Mouse (Mus musculus): Measurements from ENCODE around the gene Mrps23.
A peak's percentile ranks its signal among the peaks of the same experiment; 100 is the strongest.

Mrps23 gene

DNA sequence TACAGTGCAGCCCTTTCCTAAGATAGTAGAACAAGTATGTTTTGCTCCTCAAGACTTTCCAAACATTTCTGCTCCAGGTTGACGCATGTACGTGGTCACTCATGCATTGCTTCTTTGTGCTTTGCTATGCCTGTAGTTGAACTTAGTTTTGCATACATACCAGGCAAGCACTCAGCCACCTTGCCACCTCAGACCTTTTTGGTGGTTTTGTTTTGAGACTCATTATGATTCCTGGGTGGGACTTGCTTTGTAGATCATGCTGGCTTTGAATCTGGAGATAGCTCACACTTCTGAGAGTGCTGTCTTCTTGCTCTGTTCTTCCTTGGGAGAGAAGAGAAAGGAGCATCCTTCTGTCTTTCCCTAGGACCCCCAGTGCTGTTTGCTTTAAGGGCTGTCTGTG lies 3.5 kb downstream of the Mrps23 start:
- DNase-seq (ENCODE audit: extremely low read depth, low read depth), result no peak

- DNase-seq (ENCODE audit: extremely low read depth, low read depth), result no peak
Measured at GRCm38 (mm10) chr11:88211824-88212582, 7.8 kb downstream of the Mrps23 start.

DNA sequence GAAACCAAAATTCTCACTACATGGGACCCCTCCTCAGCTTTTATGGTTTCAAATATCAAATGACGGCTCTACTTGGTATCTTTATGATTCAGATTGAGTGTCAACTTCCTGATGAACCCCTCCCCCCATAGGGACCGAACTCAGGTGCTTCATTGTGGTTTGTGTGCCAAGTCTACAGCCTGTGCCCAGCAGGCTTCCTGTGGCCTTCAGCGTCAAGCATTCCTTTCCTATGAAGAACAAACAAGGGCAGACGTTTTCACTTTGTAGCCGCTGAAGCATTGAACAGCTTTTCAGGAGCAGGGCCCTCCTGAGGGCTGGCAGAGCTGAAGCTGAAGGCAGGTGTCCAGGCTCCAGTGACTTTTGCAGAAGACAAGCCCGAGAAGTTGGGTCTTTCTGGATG lies 9.6 kb downstream of the Mrps23 start:
- no peak for DNase-seq (ENCODE audit: extremely low read depth, low read depth)

GRCm38 (mm10) chr11:88214881-88215831 lies 11.0 kb downstream of the Mrps23 start:
- DNase-seq (ENCODE audit: extremely low read depth, low read depth), result no peak

- DNase-seq (ENCODE audit: extremely low read depth, low read depth), result no peak
Measured at GRCm38 (mm10) chr11:88216231-88216685, 12.1 kb downstream of the Mrps23 start.

GRCm38 (mm10) chr11:88218155-88218554 lies 14.0 kb downstream of the Mrps23 start:
- no peak for DNase-seq (ENCODE audit: extremely low read depth, low read depth)

GRCm38 (mm10) chr11:88218586-88218985 lies 14.4 kb downstream of the Mrps23 start:
- no peak for DNase-seq (ENCODE audit: extremely low read depth, low read depth)

DNA sequence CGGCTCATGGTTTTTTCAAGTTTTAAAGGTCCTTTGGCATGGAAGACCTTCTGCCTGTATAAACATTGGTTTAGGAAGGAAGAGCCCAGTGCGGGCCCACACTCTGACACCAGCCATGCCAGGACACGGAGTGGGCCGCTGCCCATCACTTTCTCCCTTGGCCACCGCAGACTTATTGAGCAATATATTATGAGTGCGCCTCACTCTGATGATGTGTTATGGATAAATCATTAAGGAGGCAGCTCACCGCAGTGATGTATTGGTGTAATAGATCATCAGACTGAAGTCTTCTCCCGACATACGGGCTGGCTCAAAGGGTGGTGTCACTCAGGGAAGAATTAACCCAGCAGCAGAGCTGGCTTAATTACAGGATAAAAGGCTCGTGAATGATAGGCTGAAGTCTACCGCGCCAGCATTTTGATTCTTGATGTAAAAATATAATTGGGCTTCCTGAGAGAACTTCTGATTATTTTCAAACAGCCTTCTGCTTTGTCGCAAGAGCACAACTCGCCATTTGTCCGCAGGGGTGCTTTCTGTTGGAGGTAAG lies 17.8 kb downstream of the Mrps23 start:
- DNase-seq (ENCODE audit: extremely low read depth, low read depth), result no peak

DNA sequence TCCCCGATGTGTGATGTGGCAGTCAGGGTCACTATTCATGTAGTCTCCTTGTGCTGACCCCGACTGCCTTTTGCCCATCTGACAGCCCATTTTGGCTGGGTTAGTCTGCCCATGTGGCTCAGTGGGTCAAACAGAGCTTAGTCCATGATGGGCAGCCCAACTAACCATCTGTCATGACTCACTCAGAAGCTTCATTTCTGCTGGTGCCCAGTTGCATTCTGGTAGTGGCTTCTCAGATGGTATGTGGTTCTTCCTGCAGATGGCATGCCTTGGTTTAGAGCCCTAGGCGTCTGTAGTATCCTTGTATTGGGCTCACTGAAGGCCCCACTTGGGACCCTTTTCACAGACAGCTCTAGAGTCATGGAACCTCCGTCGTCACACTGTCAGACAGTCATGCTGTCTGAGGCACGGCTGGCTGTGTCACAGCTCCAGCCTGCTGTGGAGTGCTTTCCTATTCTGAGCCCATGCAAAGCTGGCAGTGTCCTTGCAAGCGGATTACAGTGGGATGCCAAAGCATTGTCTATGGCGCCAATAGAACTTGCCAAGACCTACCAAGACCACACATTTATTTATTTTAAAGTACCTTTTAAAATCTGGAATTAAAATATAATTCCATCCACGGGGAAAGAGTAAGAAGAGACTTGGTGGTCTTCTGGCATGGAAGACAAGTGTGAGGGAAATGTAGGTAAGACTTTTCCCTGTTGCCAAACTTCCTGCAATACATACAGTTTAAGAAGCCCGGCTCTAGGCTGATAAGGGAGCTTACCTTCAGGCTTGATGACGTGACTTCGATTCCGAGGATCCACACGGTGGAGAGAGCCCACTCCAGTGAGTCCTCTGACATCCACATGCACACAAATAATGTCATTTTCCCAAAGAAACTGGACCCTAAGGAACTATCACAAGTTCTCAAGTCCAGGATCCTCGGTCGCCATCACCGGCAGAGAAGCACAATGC lies 23.1 kb downstream of the Mrps23 start:
- no peak for DNase-seq (ENCODE audit: extremely low read depth, low read depth)

- DNase-seq (ENCODE audit: extremely low read depth, low read depth), result no peak
Measured at GRCm38 (mm10) chr11:88231213-88231790, 27.1 kb downstream of the Mrps23 start.

DNA sequence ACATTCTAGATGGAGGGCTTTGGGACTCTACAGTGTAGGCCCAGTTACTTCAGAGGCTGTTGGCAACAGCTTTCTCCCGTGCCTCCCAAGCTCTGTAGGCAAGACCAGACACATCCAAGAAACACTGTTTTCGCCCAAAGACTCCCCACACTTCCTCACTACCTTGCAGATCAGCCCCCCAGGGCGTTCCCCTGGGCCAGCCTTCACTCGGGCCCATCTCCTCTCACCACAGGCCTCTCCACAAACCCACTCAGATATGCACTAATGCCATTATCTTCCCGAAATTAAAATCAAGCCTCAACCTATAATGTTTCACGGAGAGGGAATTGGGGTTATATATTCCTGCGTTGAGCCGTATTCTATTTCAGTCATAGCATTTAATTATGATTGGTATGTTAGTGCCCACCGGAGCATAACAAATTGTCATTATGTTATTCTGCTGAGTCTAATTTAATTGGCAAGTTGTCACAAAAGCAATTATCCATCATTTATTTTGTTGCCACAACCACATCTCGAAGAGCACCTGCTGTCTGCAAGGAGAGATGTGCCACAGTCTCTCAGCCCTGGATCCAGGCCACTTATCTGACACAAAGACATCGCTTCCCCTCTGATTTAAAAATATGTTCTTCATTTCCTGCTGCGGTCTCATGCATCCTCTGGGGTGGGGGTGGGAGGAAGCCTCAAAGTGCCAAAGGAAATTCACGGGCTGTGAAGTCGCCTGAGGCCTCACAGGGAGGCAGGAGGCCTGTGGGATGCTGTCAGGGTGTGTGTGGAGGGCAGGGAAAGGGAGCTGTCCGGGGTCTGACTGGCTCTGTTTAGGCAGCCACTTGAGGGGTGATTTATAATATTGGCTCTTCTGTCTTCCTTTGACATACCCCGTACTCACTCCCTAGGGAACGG lies 29.6 kb downstream of the Mrps23 start:
- peak; percentile 51 for DNase-seq (ENCODE audit: extremely low read depth, low read depth)

DNA sequence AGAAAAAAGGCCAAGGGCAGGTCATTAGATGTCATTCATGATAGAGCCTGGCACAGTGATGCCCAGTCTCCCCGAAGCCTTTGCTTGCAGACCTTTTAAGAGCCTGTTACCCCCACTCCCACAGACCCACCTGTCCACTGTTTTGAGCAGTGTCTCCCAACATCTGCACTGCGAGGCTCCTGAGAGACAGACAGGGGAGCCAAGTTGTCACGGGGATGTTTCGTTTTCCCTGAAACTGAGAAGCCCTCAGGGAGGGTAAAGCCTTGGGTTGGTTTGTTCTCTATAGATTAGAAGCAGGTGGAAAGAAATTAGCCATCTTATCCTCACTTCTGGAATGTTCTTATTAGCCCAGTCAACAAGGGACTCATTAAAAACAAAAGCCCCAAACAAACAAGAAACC lies 30.6 kb downstream of the Mrps23 start:
- DNase-seq (ENCODE audit: extremely low read depth, low read depth), result no peak

- no peak for DNase-seq (ENCODE audit: extremely low read depth, low read depth)
Measured at GRCm38 (mm10) chr11:88235221-88236203, 31.3 kb downstream of the Mrps23 start.

DNA sequence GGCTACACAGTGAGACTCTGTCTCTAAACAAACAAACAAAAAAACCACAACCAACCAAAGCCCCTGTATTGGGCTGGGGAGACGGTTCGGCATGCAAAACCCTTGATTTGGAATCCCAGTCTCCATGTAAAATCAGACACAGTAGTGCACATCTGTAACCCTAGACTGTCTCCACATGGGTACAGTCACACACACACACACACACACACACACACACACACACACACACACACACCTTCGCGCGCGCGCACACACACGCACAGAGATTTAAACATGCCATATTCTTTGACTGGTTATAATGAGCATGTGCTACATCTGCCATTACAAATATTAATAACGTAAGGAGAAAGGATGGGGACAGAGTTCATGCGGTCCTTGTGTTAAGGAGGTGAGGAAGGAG lies 36.1 kb downstream of the Mrps23 start:
- no peak for DNase-seq (ENCODE audit: extremely low read depth, low read depth)

DNA sequence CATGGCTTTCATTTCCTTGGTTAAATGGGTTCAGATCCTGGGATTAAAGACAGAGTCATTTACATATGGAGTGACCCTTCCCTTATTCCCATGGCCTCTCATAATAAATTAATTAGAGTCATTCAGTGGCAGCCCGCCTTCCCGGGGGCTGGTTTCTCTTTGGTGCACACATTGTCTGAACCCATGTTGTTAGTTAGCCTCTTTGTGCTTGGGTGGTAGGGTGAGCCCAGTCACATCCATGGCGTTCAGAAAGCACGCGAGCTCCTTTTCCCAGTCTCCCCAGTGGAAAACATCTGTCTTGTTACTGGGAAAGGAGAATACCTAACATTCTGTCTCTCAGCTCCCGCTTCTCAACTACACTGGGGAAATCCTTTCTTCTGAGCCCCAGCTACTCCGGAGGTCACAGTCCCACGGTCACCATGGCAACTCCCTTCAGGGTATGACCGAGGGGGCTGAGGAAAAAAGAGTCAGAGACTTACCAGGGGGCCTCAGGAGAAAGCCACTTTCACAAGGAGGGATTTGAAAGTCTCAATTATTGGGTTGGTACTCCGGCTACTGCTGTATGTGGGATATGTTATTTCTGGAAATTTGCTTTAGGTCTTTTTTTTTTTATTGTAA lies 36.7 kb downstream of the Mrps23 start:
- no peak for DNase-seq (ENCODE audit: extremely low read depth, low read depth)

DNA sequence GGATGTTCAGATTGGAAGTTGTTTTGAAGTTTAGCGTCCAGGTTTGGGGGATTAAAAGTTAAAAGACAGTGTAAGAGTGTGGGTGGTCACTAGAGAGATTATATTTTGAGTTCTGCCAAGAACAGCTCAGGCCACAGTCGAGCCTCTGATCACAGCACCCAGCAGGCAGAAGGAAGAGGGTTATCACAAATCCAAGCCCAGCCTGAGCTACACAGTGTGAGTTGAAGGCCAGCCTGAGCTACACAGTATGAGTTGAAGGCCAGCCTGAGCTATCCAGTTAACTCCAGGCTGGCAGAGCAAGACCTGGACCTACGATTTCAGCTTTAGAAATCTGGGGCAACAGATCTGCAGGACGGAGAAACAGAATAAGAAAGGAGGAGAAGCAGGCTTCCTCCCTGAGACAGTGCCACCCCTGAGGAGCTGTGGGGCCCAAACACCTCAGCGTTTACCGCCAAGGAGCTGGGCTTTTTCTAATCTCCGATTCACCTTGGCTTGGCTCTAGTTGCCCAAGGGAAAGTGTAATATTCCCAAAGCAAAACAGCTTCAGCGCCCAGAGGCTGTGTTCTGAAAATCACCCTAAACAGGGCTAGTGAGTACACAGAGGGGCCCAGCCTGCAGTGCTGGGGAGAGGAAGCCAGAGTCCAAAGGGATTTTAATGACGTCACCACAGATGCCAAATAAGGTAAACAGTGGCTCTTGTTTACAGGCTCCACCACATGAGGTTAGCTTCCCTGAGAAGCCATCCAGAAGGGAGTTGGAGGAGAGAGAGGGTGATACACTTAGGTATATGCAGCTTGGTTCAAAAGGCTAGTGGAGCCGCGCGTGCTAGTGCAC lies 37.5 kb downstream of the Mrps23 start:
- DNase-seq (ENCODE audit: extremely low read depth, low read depth), result no peak

- DNase-seq (ENCODE audit: extremely low read depth, low read depth), result no peak
Measured at GRCm38 (mm10) chr11:88245581-88246170, 41.5 kb downstream of the Mrps23 start.

All from MEL-GATA-1-ER (cell line).